ENCODE assay signal across 8 mouse cellular contexts in the genomic region with DNA sequence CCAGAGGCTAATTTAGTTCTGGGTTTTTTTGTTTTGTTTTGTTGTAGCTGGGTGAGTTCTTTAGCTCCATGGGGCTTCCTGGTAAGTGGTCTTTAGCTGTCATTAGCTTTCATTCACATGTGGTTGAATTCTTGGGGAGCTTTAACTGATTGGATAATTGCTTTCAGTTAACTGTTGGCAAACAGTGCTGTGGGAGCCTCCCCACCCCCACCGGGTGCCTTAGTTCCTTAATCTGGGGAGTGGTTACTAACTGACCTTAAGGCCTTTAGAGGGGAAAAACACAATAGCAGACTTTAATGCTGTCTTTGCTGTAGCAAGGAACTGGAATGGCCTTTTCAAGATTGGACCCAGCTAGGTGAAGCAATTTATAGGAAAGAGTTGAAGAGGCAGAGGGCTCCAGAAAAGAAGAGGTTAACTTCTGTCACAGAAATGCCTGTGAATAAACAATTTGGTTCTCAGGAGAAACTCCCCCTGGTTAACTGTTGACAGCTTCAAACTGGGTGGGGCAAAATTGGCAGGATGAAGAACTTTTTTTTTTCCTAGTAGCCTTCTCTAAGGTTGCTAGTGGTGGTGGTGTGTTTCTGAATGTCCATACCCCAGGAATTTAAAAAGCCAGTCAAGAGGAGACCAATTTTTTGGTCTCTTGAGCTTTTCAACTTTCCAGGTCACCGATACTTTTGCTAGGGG. TPM values are rescaled to one million over a fixed set of nuclear protein-coding genes. Genes with fewer than 3 reads are reported as not detected.
DNase-seq lines count a peak whose midpoint lies in the region; ATAC-seq and TF ChIP-seq lines count a peak whose summit lies in the region.

No protein-coding gene starts in this region.

- intact Hi-C loops in left cerebral cortex, adult 2 months (cut with DNase I) = no loop called here

- H3K4me1 ChIP-seq in bone marrow, adult 2 months (ENCODE audit: control insufficient read depth, insufficient read depth, low read length) = peaks cover 5% of the 10 kb centered on the region; the same call in 1 of the 2 replicates

- TF ChIP-seq POLR2A in bone marrow, adult 2 months (IDR thresholded peaks at IDR 0.05; ENCODE audit: borderline replicate concordance, control insufficient read depth, low read depth, low read length) = no peak

- peak; percentile 50 for DNase-seq in kidney, adult 9 months
- DNase-seq in kidney, adult 11 months = no peak
- DNase-seq in kidney, postnatal 36 days = peak; percentile 38 to 62
- DNase-seq in left cerebral cortex, adult 2 months (ENCODE audit: extremely low spot score in 1 of 2, low spot score in 2 of 2) = no peak
- DNase-seq in cerebellum, adult 9-10 months = no peak
- no peak for DNase-seq in thymus, postnatal 14 days

- ATAC-seq in monocyte, adult 5-6 weeks (replicated peaks; ENCODE audit: insufficient number of reproducible peaks, low FRiP score, low TSS enrichment, poor library complexity, severe bottlenecking) = peak; percentile 54

- peak overlapping the region; percentile 83 for H3K27ac ChIP-seq in bone marrow, adult 2 months (ENCODE audit: control insufficient read depth, insufficient read depth, low read depth, low read length, poor library complexity)
- H3K27ac ChIP-seq in left cerebral cortex, adult 2 months = no peak overlapping the region

- no peak overlapping the region for H3K4me3 ChIP-seq in bone marrow, adult 2 months (replicated peaks; ENCODE audit: control insufficient read depth, low read depth, low read length)
- no peak overlapping the region for H3K4me3 ChIP-seq in left cerebral cortex, adult 2 months

- 27% methylated on average over 2 of the region's 2 CpGs for WGBS in bone marrow, adult 2 months

- no peak for TF ChIP-seq CTCF in bone marrow, adult 2 months (IDR thresholded peaks at IDR 0.05; ENCODE audit: control insufficient read depth, insufficient read depth, low read length)
- TF ChIP-seq CTCF in left cerebral cortex, adult 2 months (IDR thresholded peaks at IDR 0.05) = no peak

RNA-seq across cellular contexts. Expression of a gene that starts 7.2 kb away (rescaled TPM):
- polyA plus RNA-seq in bone marrow, adult 2 months (2011; ENCODE audit: insufficient read depth, insufficient read length, low replicate concordance, missing spikeins) = 12.6 and 18.3 TPM in 2 replicates
- total RNA-seq in monocyte, adult 5-6 weeks (2017) = 97.2 to 110 TPM (median 108 TPM) in 3 replicates
- 100 to 1,000 TPM; 112 to 118 TPM for total RNA-seq in left cerebral cortex, adult 2 months (2021)

RNA-seq across cellular contexts. Expression of a gene that starts 57.0 kb away (rescaled TPM):
- 2.5 and 5.5 TPM in 2 replicates for polyA plus RNA-seq in bone marrow, adult 2 months (2011; ENCODE audit: insufficient read depth, insufficient read length, low replicate concordance, missing spikeins)
- 4.9 to 10.7 TPM (median 6.8 TPM) in 3 replicates for total RNA-seq in monocyte, adult 5-6 weeks (2017)
- 10 to 100 TPM; 24.6 to 26.5 TPM for total RNA-seq in left cerebral cortex, adult 2 months (2021)

Comparison
In these comparisons a context has a peak if more than half of its experiments do, and no peak if none do; other contexts are left out.
1. DNase-seq: peak in kidney, adult 9 months (single experiment) and kidney, postnatal 36 days (2 of 2); none in kidney, adult 11 months (single experiment), left cerebral cortex, adult 2 months (0 of 2), cerebellum, adult 9-10 months (single experiment) and thymus, postnatal 14 days (single experiment).